Mouse (Mus musculus): ENCODE measurements around the gene Dnajb12.

DNA sequence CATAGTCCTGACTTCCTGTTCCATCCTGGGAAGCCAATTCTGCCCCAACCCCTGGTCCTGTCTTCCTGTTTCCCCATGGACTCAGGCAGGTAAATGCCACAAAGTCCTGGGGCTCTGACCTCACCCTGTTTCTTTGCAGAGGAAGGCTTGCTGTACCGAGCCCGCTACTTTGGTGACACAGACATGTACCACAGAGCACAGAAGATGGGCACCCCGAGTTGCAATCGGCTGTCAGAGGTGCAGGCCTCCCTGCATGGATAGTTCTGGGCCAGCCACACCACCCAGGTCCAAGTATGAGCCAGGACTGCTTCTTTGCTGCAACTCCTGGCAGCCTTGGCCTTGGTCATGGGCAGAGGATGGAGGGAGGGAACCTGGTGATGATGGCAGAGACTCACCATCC, 16.9 kb downstream of the Dnajb12 start:
- TF ChIP-seq CTCF (IDR thresholded peaks at IDR 0.05; ENCODE audit: low read depth) = no peak
- TF ChIP-seq EP300 (optimal IDR thresholded peaks at IDR 0.05) = no peak

All from stomach, postnatal 0 days (tissue).